Mouse (Mus musculus) embryonic facial prominence, embryonic 11.5 days (tissue): ENCODE data around the gene Med29. TPM values are rescaled to one million over a fixed set of nuclear protein-coding genes. Genes with fewer than 3 reads are reported as not detected.

Experiments
- ATAC-seq: fragments of 200-750 bp; cut with Nextera tagmentation; replicated peaks from 2 replicates; pipeline ENCODE4 v1.8.0; 2017; ENCODE audit warnings: low read depth; ENCODE audit not compliant: insufficient number of reproducible peaks, low FRiP score, low TSS enrichment
- DNase-seq: peaks from one replicate; pipeline ENCODE4 v3.0.0-alpha.2; 2015; ENCODE audit warnings: low spot score
- H3K27ac ChIP-seq: fragments of 300-500 bp; sonication (generic); replicated peaks from 2 replicates; pipeline ENCODE4 v1.5.1; 2014; ENCODE audit warnings: mild to moderate bottlenecking, low read depth, low read length, control low read depth
- H3K27me3 ChIP-seq: fragments of 300-500 bp; sonication (generic); 2 replicates; pipeline ENCODE4 v1.6.1; 2014; ENCODE audit warnings: mild to moderate bottlenecking, low read length, moderate library complexity, mixed read lengths; ENCODE audit not compliant: control insufficient read depth, insufficient read depth
- H3K36me3 ChIP-seq: fragments of 300-500 bp; sonication (generic); replicated peaks from 2 replicates; pipeline ENCODE4 v1.6.1; 2014; ENCODE audit warnings: low read depth, mild to moderate bottlenecking, low read length, moderate library complexity, mixed read lengths; ENCODE audit not compliant: control insufficient read depth, insufficient read depth
- H3K4me1 ChIP-seq: fragments of 300-500 bp; sonication (generic); 2 replicates; pipeline ENCODE4 v1.6.1; 2014; ENCODE audit warnings: low read length, mixed read lengths; ENCODE audit not compliant: control insufficient read depth, insufficient read depth
- H3K4me2 ChIP-seq: fragments of 300-500 bp; sonication (generic); 2 replicates; pipeline ENCODE4 v1.6.1; 2014; ENCODE audit warnings: low read depth, mild to moderate bottlenecking, control low read depth, low read length, moderate library complexity
- H3K4me3 ChIP-seq: fragments of 300-500 bp; sonication (generic); 2 replicates; pipeline ENCODE4 v1.5.1; 2014; ENCODE audit warnings: low read depth, low read length, control low read depth
- H3K9ac ChIP-seq: fragments of 300-500 bp; sonication (generic); replicated peaks from 2 replicates; pipeline ENCODE4 v1.6.1; 2014; ENCODE audit warnings: mild to moderate bottlenecking, control low read depth, low read length
- H3K9me3 ChIP-seq: fragments of 300-500 bp; sonication (generic); replicated peaks from 2 replicates; pipeline ENCODE4 v1.6.1; 2016; ENCODE audit warnings: mild to moderate bottlenecking, low read length, inconsistent platforms, mixed read lengths; ENCODE audit not compliant: control insufficient read depth
- WGBS: fragments of 180-500 bp; shearing (Covaris S2); extraction: QIAGEN DNeasy Blood & Tissue Kit; methylation state at CpG from one replicate; pipeline ENCODE4 v1.1.7; 2014; 5-methylcytosine and 5-hydroxymethylcytosine counted together
- polyA plus RNA-seq: library from polyadenylated mRNA; unstranded; fragments of >200 nt; fragmentation: Nextera tagmentation; extraction: Ambion mirVana; gene quantifications from 2 replicates; pipeline ENCODE4 v1.2.1, GENCODE M21; 2014

The Med29 gene
- polyA plus RNA-seq, 1 experiment from 2014 or later: 50.6 TPM

GRCm38 (mm10) chr7:28382981-28383396 lies 9.5 kb downstream of the Med29 start:
- Histone ChIP-seq H3K4me3 (no peak overlapping the region), H3K9me3 (no peaks in the 10 kb centered on the region), H3K27me3 (no peaks in the 10 kb centered on the region), H3K27ac (peak overlapping the region; percentile 92; the same call in 1 of the 2 replicates), H3K9ac (no peak overlapping the region; the same call in 1 of the 2 replicates), H3K4me2 (peak overlapping the region; percentile 60; the same call in 1 of the 2 replicates), H3K4me1 (peaks cover 21% of the 10 kb centered on the region), H3K36me3 (no peaks in the 10 kb centered on the region)
- DNase-seq (no peak), ATAC-seq (no peak)
- WGBS: 61% methylated on average over 11 of the region's 11 CpGs

- Histone ChIP-seq H3K36me3 (no peaks in the 10 kb centered on the region), H3K4me1 (peaks cover 25% of the 10 kb centered on the region), H3K9ac (peak overlapping the region; percentile 22), H3K4me3 (peak overlapping the region; percentile 27; the same call in 1 of the 2 replicates), H3K9me3 (no peaks in the 10 kb centered on the region), H3K27me3 (no peaks in the 10 kb centered on the region), H3K4me2 (peak overlapping the region; percentile 60), H3K27ac (peak overlapping the region; percentile 92)
- WGBS: 45% methylated on average over 11 of the region's 12 CpGs
- ATAC-seq: peak; percentile 10; the same call in 1 of the 2 replicates
- DNase-seq: no peak
These were observed 10.1 kb downstream of the Med29 start for GRCm38 (mm10) chr7:28382347-28382951.

GRCm38 (mm10) chr7:28381938-28382337 lies 10.6 kb downstream of the Med29 start:
- no peaks in the 10 kb centered on the region for H3K27me3 ChIP-seq
- H3K9ac ChIP-seq: peak overlapping the region; percentile 74
- no peaks in the 10 kb centered on the region for H3K9me3 ChIP-seq
- peak overlapping the region; percentile 60 for H3K4me2 ChIP-seq
- peak overlapping the region; percentile 27 for H3K4me3 ChIP-seq
- peak overlapping the region; percentile 92 for H3K27ac ChIP-seq
- H3K36me3 ChIP-seq: no peaks in the 10 kb centered on the region
- H3K4me1 ChIP-seq: peaks cover 25% of the 10 kb centered on the region
- peak; percentile 44 for ATAC-seq
- DNase-seq: peak; percentile 88
- 2% methylated on average over 18 of the region's 20 CpGs for WGBS

GRCm38 (mm10) chr7:28381017-28381790 lies 11.3 kb downstream of the Med29 start:
- no peak for ATAC-seq
- Histone ChIP-seq H3K4me1 (peaks cover 25% of the 10 kb centered on the region), H3K36me3 (no peaks in the 10 kb centered on the region)

GRCm38 (mm10) chr7:28380237-28381016 lies 12.1 kb downstream of the Med29 start, which contains the start of gene Zfp36:
TSS of gene Zfp36 (minus strand) at chr7:28380253.
- Histone ChIP-seq H3K27ac (peak within 1 kb of the TSS; percentile 92), H3K9ac (peak within 1 kb of the TSS; percentile 74), H3K4me3 (peak within 1 kb of the TSS; percentile 62), H3K36me3 (no peaks in the 10 kb centered on the region), H3K27me3 (no peaks in the 10 kb centered on the region), H3K4me2 (peak within 1 kb of the TSS; percentile 95), H3K4me1 (peaks cover 25% of the 10 kb centered on the region), H3K9me3 (no peaks in the 10 kb centered on the region)
- ATAC-seq: no peak
- DNase-seq: no peak
- WGBS: 47% methylated on average over 17 of the region's 17 CpGs

More at GRCm38 (mm10) chr7:28381017-28381790, 11.3 kb downstream of the Med29 start:
- H3K4me3 ChIP-seq: peak overlapping the region; percentile 27
- H3K9me3 ChIP-seq: no peaks in the 10 kb centered on the region
- 4% methylated on average over 30 of the region's 30 CpGs for WGBS
- H3K27me3 ChIP-seq: no peaks in the 10 kb centered on the region
- peak overlapping the region; percentile 74 for H3K9ac ChIP-seq
- DNase-seq: peak; percentile 56
- peak overlapping the region; percentile 92 for H3K27ac ChIP-seq
- peak overlapping the region; percentile 60 for H3K4me2 ChIP-seq

GRCm38 (mm10) chr7:28378769-28379651 lies 13.5 kb downstream of the Med29 start:
- Histone ChIP-seq H3K27ac (peak overlapping the region; percentile 75), H3K36me3 (no peaks in the 10 kb centered on the region), H3K27me3 (no peaks in the 10 kb centered on the region), H3K9me3 (no peaks in the 10 kb centered on the region), H3K4me1 (peaks cover 25% of the 10 kb centered on the region), H3K9ac (peak overlapping the region; percentile 72), H3K4me3 (peak overlapping the region; percentile 62), H3K4me2 (peak overlapping the region; percentile 95)
- WGBS: 1% methylated on average over 49 of the region's 53 CpGs
- ATAC-seq: no peak
- DNase-seq: peak; percentile 91

- H3K4me3 ChIP-seq: peak overlapping the region; percentile 62
- peak overlapping the region; percentile 95 for H3K4me2 ChIP-seq
- peaks cover 25% of the 10 kb centered on the region for H3K4me1 ChIP-seq
- 38% methylated on average over 32 of the region's 32 CpGs for WGBS
- no peak for DNase-seq
- H3K9ac ChIP-seq: peak overlapping the region; percentile 72
- H3K9me3 ChIP-seq: no peaks in the 10 kb centered on the region
- H3K27me3 ChIP-seq: no peaks in the 10 kb centered on the region
- no peaks in the 10 kb centered on the region for H3K36me3 ChIP-seq
- peak overlapping the region; percentile 75 for H3K27ac ChIP-seq
- no peak for ATAC-seq
These were observed 14.3 kb downstream of the Med29 start for GRCm38 (mm10) chr7:28378066-28378690.
